Mouse (Mus musculus): ENCODE data around the gene Gse1.

Gse1 gene

GRCm38 (mm10) chr8:120568164-120568798 is 340.0 kb downstream of the Gse1 start:
- ChIA-PET CTCF (interaction anchor here (0.6 to 3.0 kb wide), 23 partner anchors 12 to 389 kb away, joined by 3 to 16 read pairs (median 3); partner anchors contain the start of gene Gins2 (in 1 of the 4)), POLR2A (interaction anchor here (0.5 to 7.9 kb wide), 19 partner anchors 8 to 1282 kb away, joined by 3 to 67 read pairs (median 3); partner anchors contain the start of gene Gins2 (in 2 of the 4))

- POLR2A ChIA-PET: interaction anchor here (0.6 to 7.9 kb wide), 12 partner anchors 8 to 161 kb away, joined by 3 to 67 read pairs (median 3); partner anchors contain the start of gene Gins2 (in 1 of the 4)
- CTCF ChIA-PET: interaction anchor here (0.6 to 3.2 kb wide), 31 partner anchors 8 to 293 kb away, joined by 3 to 24 read pairs (median 7); partner anchors contain the start of gene Gins2 (in 1 of the 4)
Measured at GRCm38 (mm10) chr8:120569123-120569522, 340.9 kb downstream of the Gse1 start.

- ChIA-PET CTCF (interaction anchor here (0.5 to 3.2 kb wide), 97 partner anchors 8 to 1206 kb away, joined by 3 to 24 read pairs (median 4); partner anchors contain the start of genes Gins2 (in 3 of the 4) and Fam92b (in 1 of the 4)), POLR2A (interaction anchor here (0.6 to 7.9 kb wide), 27 partner anchors 9 to 192 kb away, joined by 3 to 67 read pairs (median 3); partner anchors contain the start of gene Gins2 (in 1 of the 4))
Measured at GRCm38 (mm10) chr8:120569939-120570715, 341.9 kb downstream of the Gse1 start.

- CTCF ChIA-PET: interaction anchor here (0.6 to 3.2 kb wide), 15 partner anchors 10 to 1219 kb away, joined by 3 to 24 read pairs (median 3); no protein-coding TSS in a partner anchor
- POLR2A ChIA-PET: interaction anchor here in 3 of 4 experiments (0.5 to 7.9 kb wide), 9 partner anchors 9 to 279 kb away, joined by 3 to 67 read pairs (median 4); partner anchors contain the start of gene Gins2 (in 2 of the 3)
Measured at GRCm38 (mm10) chr8:120571561-120571960, 343.3 kb downstream of the Gse1 start.

GRCm38 (mm10) chr8:120572534-120572933 is 344.3 kb downstream of the Gse1 start:
- CTCF ChIA-PET: interaction anchor here in 2 of 4 experiments (0.6 to 3.1 kb wide), 4 partner anchors 23 to 207 kb away, joined by 3 to 13 read pairs (median 4); no protein-coding TSS in a partner anchor
- POLR2A ChIA-PET: interaction anchor here in 3 of 4 experiments (0.7 to 7.9 kb wide), 5 partner anchors 8 to 33 kb away, joined by 3 to 67 read pairs (median 5); no protein-coding TSS in a partner anchor

- ChIA-PET CTCF (interaction anchor here in 2 of 4 experiments (1.0 to 1.6 kb wide), 4 partner anchors 12 to 170 kb away, joined by 3 to 6 read pairs (median 4); no protein-coding TSS in a partner anchor), POLR2A (interaction anchor here in 1 of 4 experiments (1.4 to 2.3 kb wide), 3 partner anchors 10 to 26 kb away, joined by 3 to 5 read pairs (median 4); partner anchors contain the start of gene Gins2)
Measured at GRCm38 (mm10) chr8:120573866-120574265, 345.6 kb downstream of the Gse1 start.

GRCm38 (mm10) chr8:120574941-120575340 is 346.7 kb downstream of the Gse1 start:
- ChIA-PET POLR2A (interaction anchor here (0.6 to 11.1 kb wide), 11 partner anchors 6 to 580 kb away, joined by 3 to 67 read pairs (median 4); partner anchors contain the start of gene Gins2 (in 2 of the 4)), CTCF (interaction anchor here (0.6 to 2.7 kb wide), 9 partner anchors 13 to 211 kb away, joined by 3 to 8 read pairs (median 3); no protein-coding TSS in a partner anchor)

GRCm38 (mm10) chr8:120575801-120576200 is 347.5 kb downstream of the Gse1 start:
- CTCF ChIA-PET: interaction anchor here in 3 of 4 experiments (0.6 to 2.7 kb wide), 6 partner anchors 14 to 292 kb away, joined by 3 to 8 read pairs (median 6); no protein-coding TSS in a partner anchor

GRCm38 (mm10) chr8:120577821-120578220 is 349.6 kb downstream of the Gse1 start:
- ChIA-PET CTCF (interaction anchor here (0.5 to 2.2 kb wide), 8 partner anchors 16 to 122 kb away, joined by 3 to 14 read pairs (median 4); no protein-coding TSS in a partner anchor), POLR2A (interaction anchor here in 2 of 4 experiments (1.1 to 11.1 kb wide), 8 partner anchors 9 to 69 kb away, joined by 3 to 67 read pairs (median 4); partner anchors contain the start of gene Gins2 (in 2 of the 2))

More at GRCm38 (mm10) chr8:120575801-120576200, 347.5 kb downstream of the Gse1 start:
- POLR2A ChIA-PET: interaction anchor here in 2 of 4 experiments (0.8 to 11.1 kb wide), 5 partner anchors 6 to 168 kb away, joined by 3 to 67 read pairs (median 3); partner anchors contain the start of gene Gins2 (in 2 of the 2)

GRCm38 (mm10) chr8:120580336-120581000 is 352.2 kb downstream of the Gse1 start:
- POLR2A ChIA-PET: interaction anchor here in 3 of 4 experiments (0.9 to 11.1 kb wide), 6 partner anchors 10 to 28 kb away, joined by 3 to 67 read pairs (median 4); no protein-coding TSS in a partner anchor
- CTCF ChIA-PET: interaction anchor here in 3 of 4 experiments (0.6 to 1.9 kb wide), 7 partner anchors 9 to 952 kb away, joined by 3 to 11 read pairs (median 4); no protein-coding TSS in a partner anchor

- POLR2A ChIA-PET: interaction anchor here in 3 of 4 experiments (0.9 to 11.1 kb wide), 9 partner anchors 9 to 21 kb away, joined by 3 to 67 read pairs (median 3); no protein-coding TSS in a partner anchor
- CTCF ChIA-PET: interaction anchor here (0.6 to 2.2 kb wide), 11 partner anchors 10 to 262 kb away, joined by 3 to 11 read pairs (median 5); no protein-coding TSS in a partner anchor
Measured at GRCm38 (mm10) chr8:120581329-120581728, 353.1 kb downstream of the Gse1 start.

GRCm38 (mm10) chr8:120581811-120582210 is 353.6 kb downstream of the Gse1 start:
- CTCF ChIA-PET: interaction anchor here (0.6 to 2.2 kb wide), 12 partner anchors 10 to 262 kb away, joined by 3 to 11 read pairs (median 5); no protein-coding TSS in a partner anchor
- POLR2A ChIA-PET: interaction anchor here (0.6 to 11.1 kb wide), 9 partner anchors 9 to 28 kb away, joined by 3 to 67 read pairs (median 3); no protein-coding TSS in a partner anchor

GRCm38 (mm10) chr8:120585521-120585920 is 357.3 kb downstream of the Gse1 start:
- CTCF ChIA-PET: interaction anchor here in 3 of 4 experiments (0.9 to 3.2 kb wide), 4 partner anchors 11 to 15 kb away, joined by 3 to 11 read pairs (median 5); no protein-coding TSS in a partner anchor
- POLR2A ChIA-PET: interaction anchor here in 2 of 4 experiments (0.6 to 11.1 kb wide), 7 partner anchors 8 to 53 kb away, joined by 3 to 67 read pairs (median 3); no protein-coding TSS in a partner anchor

GRCm38 (mm10) chr8:120588908-120589771 is 360.9 kb downstream of the Gse1 start, which contains the start of gene Gins2:
Gene Gins2, minus strand, starts transcription at chr8:120589304.
- CTCF ChIA-PET: interaction anchor here (0.5 to 1.9 kb wide), 29 partner anchors 10 to 1166 kb away, joined by 3 to 13 read pairs (median 4); no protein-coding TSS in a partner anchor

GRCm38 (mm10) chr8:120589921-120590320 is 361.7 kb downstream of the Gse1 start:
- ChIA-PET CTCF (interaction anchor here (0.6 to 1.9 kb wide), 18 partner anchors 9 to 1166 kb away, joined by 3 to 13 read pairs (median 5); no protein-coding TSS in a partner anchor), POLR2A (interaction anchor here (0.6 to 1.9 kb wide), 24 partner anchors 11 to 302 kb away, joined by 3 to 12 read pairs (median 4); partner anchors contain the start of gene Irf8 (in 1 of the 4))

More at GRCm38 (mm10) chr8:120588908-120589771, 360.9 kb downstream of the Gse1 start, which contains the start of gene Gins2:
- POLR2A ChIA-PET: interaction anchor here (0.5 to 1.9 kb wide), 52 partner anchors 10 to 474 kb away, joined by 3 to 12 read pairs (median 3); partner anchors contain the start of genes Fam92b (in 1 of the 4), Gse1 (in 1 of the 4) and Irf8 (in 1 of the 4)
